Mouse (Mus musculus): ENCODE measurements around the gene Chchd4.

- TF ChIP-seq CTCF (conservative IDR thresholded peaks at IDR 0.05; ENCODE audit: insufficient read depth, insufficient read length, low read depth, low read length) (no peak), POLR2A (IDR thresholded peaks at IDR 0.05; ENCODE audit: low read depth, low read length) (no peak)
Observed at GRCm38 (mm10) chr6:91474441-91475190, 1.3 kb upstream of the Chchd4 start.
